Mouse (Mus musculus) lung, postnatal 0 days (tissue): ENCODE measurements around the gene Scmh1. TPM values are rescaled to one million over a fixed set of nuclear protein-coding genes. Genes with fewer than 3 reads are reported as not detected.
A peak's percentile ranks its signal among the peaks of the same experiment; 100 is the strongest.

Experiments used
- ATAC-seq: fragments of 200-750 bp; cut with Nextera tagmentation; 2 replicates; pipeline ENCODE4 v1.8.0; 2017; ENCODE audit warnings: moderate library complexity
- DNase-seq: peaks from one replicate; pipeline ENCODE4 v3.0.0-alpha.2; 2016; ENCODE audit warnings: low spot score
- H3K27ac ChIP-seq: fragments of 300-500 bp; sonication (generic); 2 replicates; pipeline ENCODE4 v1.5.1; 2014; ENCODE audit warnings: antibody characterized with exemption, mild to moderate bottlenecking, low read length, mixed read lengths
- H3K27me3 ChIP-seq: fragments of 300-500 bp; sonication (generic); replicated peaks from 2 replicates; pipeline ENCODE4 v1.6.1; 2014; ENCODE audit warnings: low read length, mixed read lengths; ENCODE audit not compliant: insufficient read depth
- H3K36me3 ChIP-seq: fragments of 300-500 bp; sonication (generic); 2 replicates; pipeline ENCODE4 v1.6.1; 2014; ENCODE audit warnings: low read length, mixed read lengths; ENCODE audit not compliant: insufficient read depth
- H3K4me1 ChIP-seq: fragments of 300-500 bp; sonication (generic); 2 replicates; pipeline ENCODE4 v1.6.1; 2014; ENCODE audit warnings: antibody characterized with exemption, low read depth, low read length, mixed read lengths; ENCODE audit not compliant: insufficient read depth
- H3K4me2 ChIP-seq: fragments of 300-500 bp; sonication (generic); replicated peaks from 2 replicates; pipeline ENCODE4 v1.6.1; 2014; ENCODE audit warnings: low read depth, mild to moderate bottlenecking, low read length, moderate library complexity, mixed read lengths
- H3K4me3 ChIP-seq: fragments of 300-500 bp; sonication (generic); 2 replicates; pipeline ENCODE4 v1.5.1; 2014; ENCODE audit warnings: low read depth, low read length
- H3K9ac ChIP-seq: fragments of 300-500 bp; sonication (generic); replicated peaks from 2 replicates; pipeline ENCODE4 v1.6.1; 2014; ENCODE audit warnings: low read depth, mild to moderate bottlenecking
- H3K9me3 ChIP-seq: fragments of 300-500 bp; sonication (generic); 2 replicates; pipeline ENCODE4 v1.6.1; 2016; ENCODE audit warnings: low read length, mixed read lengths
- CTCF ChIP-seq: IDR thresholded peaks from 2 replicates; pipeline ENCODE4 v1.5.1; 2016; ENCODE audit warnings: antibody characterized with exemption, mild to moderate bottlenecking
- EP300 ChIP-seq: IDR thresholded peaks from 2 replicates; pipeline ENCODE4 v1.6.1; 2016; ENCODE audit warnings: antibody characterized with exemption, mild to moderate bottlenecking, control low read depth
- WGBS: fragments of 180-500 bp; shearing (Covaris S2); extraction: QIAGEN DNeasy Blood & Tissue Kit; methylation state at CpG from one replicate; pipeline ENCODE4 v1.1.7; 2014; 5-methylcytosine and 5-hydroxymethylcytosine counted together
- polyA plus RNA-seq: library from polyadenylated mRNA; unstranded; fragments of >200 nt; fragmentation: Nextera tagmentation; extraction: Ambion mirVana; gene quantifications from 2 replicates; pipeline ENCODE4 v1.2.1, GENCODE M21; 2015

Gene Scmh1
- polyA plus RNA-seq, 1 experiment from 2014 or later, result 26.1 TPM

- H3K9ac ChIP-seq, result no peak overlapping the region
- H3K4me3 ChIP-seq, result no peak overlapping the region
- H3K36me3 ChIP-seq, result peaks cover 12% of the 10 kb centered on the region
- WGBS, result 61% methylated on average over 4 of the region's 4 CpGs
- ATAC-seq (peak; percentile 66), DNase-seq (peak; percentile 68)
- H3K27me3 ChIP-seq, result no peaks in the 10 kb centered on the region
- H3K9me3 ChIP-seq, result no peaks in the 10 kb centered on the region
- TF ChIP-seq CTCF, result no peak
- peak; percentile 49; the same call in 1 of the 2 replicates for TF ChIP-seq EP300
- peak overlapping the region; percentile 70 for H3K27ac ChIP-seq
- no peak overlapping the region for H3K4me2 ChIP-seq
- no peaks in the 10 kb centered on the region; the same call in 1 of the 2 replicates for H3K4me1 ChIP-seq
Observed at GRCm38 (mm10) chr4:120517335-120517734, 112.3 kb downstream of the Scmh1 start.

DNA sequence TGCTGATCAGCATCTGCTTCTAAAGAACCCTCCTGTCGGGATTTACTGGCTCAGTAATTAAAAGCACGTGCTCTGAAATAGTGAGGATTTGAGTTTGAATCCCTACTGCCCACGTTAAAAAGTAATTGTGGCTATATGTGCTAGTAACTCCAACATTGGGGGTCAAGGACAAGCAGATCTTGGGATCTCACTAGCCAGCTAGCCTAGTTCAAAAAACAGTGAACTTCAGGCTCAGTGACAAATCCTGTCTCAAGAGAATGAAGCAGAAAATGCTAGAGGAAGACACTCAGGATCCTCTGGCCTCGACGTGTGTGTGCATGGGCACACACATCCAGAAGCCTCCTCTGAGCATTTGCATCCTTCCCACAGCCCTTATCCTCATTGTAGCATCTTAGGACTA lies 116.7 kb downstream of the Scmh1 start:
- Histone ChIP-seq H3K27me3 (no peaks in the 10 kb centered on the region), H3K27ac (no peak overlapping the region)
- no peak for ATAC-seq

DNA sequence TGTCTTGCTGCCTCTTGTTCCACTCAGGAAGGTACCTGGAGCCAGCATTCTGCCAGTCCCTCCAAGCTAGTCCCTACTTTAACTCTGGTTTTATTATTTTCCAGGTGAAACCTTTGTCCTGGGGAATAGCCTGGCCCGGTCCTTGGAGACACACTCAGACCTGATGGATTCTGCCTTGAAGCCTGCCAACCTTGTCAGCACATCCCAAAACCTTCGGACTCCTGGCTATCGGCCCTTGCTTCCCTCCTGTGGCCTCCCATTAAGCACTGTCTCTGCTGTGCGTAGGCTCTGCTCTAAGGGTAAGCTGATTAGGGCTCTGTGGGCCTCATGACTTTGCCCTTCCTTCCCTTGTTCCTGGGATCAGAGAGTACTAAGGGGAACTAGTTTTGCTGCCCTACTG lies 117.3 kb downstream of the Scmh1 start:
- Histone ChIP-seq H3K4me1 (no peaks in the 10 kb centered on the region), H3K36me3 (peaks cover 52% of the 10 kb centered on the region), H3K9ac (no peak overlapping the region), H3K27me3 (no peaks in the 10 kb centered on the region), H3K4me3 (no peak overlapping the region), H3K9me3 (no peaks in the 10 kb centered on the region), H3K27ac (no peak overlapping the region), H3K4me2 (no peak overlapping the region)
- WGBS, result 92% methylated on average over 4 of the region's 4 CpGs
- DNase-seq, result no peak
- no peak for TF ChIP-seq CTCF
- TF ChIP-seq EP300, result no peak
- no peak for ATAC-seq

More for the DNA sequence above, 116.7 kb downstream of the Scmh1 start:
- no peak for DNase-seq
- Histone ChIP-seq H3K4me2 (no peak overlapping the region), H3K9me3 (no peaks in the 10 kb centered on the region), H3K4me1 (no peaks in the 10 kb centered on the region; the same call in 1 of the 2 replicates), H3K9ac (no peak overlapping the region), H3K4me3 (no peak overlapping the region), H3K36me3 (peaks cover 50% of the 10 kb centered on the region)
- TF ChIP-seq CTCF (no peak), EP300 (no peak)
- 89% methylated on average over 5 of the region's 5 CpGs for WGBS

GRCm38 (mm10) chr4:120523092-120523491 lies 118.0 kb downstream of the Scmh1 start:
- Histone ChIP-seq H3K9me3 (no peaks in the 10 kb centered on the region), H3K27ac (no peak overlapping the region), H3K9ac (no peak overlapping the region), H3K4me1 (no peaks in the 10 kb centered on the region), H3K36me3 (peaks cover 52% of the 10 kb centered on the region), H3K4me3 (no peak overlapping the region), H3K27me3 (no peaks in the 10 kb centered on the region), H3K4me2 (no peak overlapping the region)
- DNase-seq, result no peak
- WGBS, result 89% methylated on average over 3 of the region's 3 CpGs
- no peak for ATAC-seq
- TF ChIP-seq CTCF (no peak), EP300 (no peak)

DNA sequence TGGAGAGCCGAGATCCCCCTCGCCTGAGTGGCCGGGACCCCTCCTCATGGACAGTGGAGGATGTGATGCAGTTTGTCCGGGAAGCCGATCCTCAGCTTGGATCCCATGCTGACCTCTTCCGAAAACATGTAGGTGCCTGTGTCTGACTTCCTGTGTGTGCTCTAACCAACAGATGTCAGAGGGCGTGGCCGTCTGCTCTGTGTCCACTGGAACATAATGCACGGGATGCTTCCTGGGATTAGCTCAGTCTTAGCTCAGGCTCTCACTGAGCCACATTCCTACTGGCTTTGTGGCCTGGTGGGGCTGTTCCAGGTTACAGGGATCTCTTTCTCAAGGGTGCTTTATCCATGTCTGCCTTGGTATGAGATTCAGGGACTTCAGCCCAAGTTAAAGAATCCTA lies 123.1 kb downstream of the Scmh1 start:
- DNase-seq, result no peak
- H3K9me3 ChIP-seq, result no peaks in the 10 kb centered on the region
- 80% methylated on average over 9 of the region's 9 CpGs for WGBS
- TF ChIP-seq EP300, result no peak
- TF ChIP-seq CTCF, result no peak
- H3K27me3 ChIP-seq, result no peaks in the 10 kb centered on the region
- H3K27ac ChIP-seq, result no peak overlapping the region
- H3K4me1 ChIP-seq, result no peaks in the 10 kb centered on the region
- no peak for ATAC-seq
- no peak overlapping the region for H3K4me3 ChIP-seq
- H3K36me3 ChIP-seq, result peaks cover 59% of the 10 kb centered on the region
- no peak overlapping the region for H3K9ac ChIP-seq
- H3K4me2 ChIP-seq, result no peak overlapping the region

- Histone ChIP-seq H3K27ac (no peak within 1 kb of the TSS), H3K9me3 (no peaks in the 10 kb centered on the region), H3K4me1 (no peaks in the 10 kb centered on the region), H3K4me3 (no peak within 1 kb of the TSS), H3K9ac (no peak within 1 kb of the TSS), H3K36me3 (peaks cover 24% of the 10 kb centered on the region; the same call in 1 of the 2 replicates), H3K4me2 (no peak within 1 kb of the TSS), H3K27me3 (no peaks in the 10 kb centered on the region)
- no peak for ATAC-seq
- TF ChIP-seq EP300, result no peak
- no peak for TF ChIP-seq CTCF
- no peak for DNase-seq
- 81% methylated on average over 6 of the region's 6 CpGs for WGBS
Observed at GRCm38 (mm10) chr4:120531986-120532385, 126.9 kb downstream of the Scmh1 start, which contains the start of gene Slfnl1. Slfnl1 (plus strand) TSS chr4:120532231.

DNA sequence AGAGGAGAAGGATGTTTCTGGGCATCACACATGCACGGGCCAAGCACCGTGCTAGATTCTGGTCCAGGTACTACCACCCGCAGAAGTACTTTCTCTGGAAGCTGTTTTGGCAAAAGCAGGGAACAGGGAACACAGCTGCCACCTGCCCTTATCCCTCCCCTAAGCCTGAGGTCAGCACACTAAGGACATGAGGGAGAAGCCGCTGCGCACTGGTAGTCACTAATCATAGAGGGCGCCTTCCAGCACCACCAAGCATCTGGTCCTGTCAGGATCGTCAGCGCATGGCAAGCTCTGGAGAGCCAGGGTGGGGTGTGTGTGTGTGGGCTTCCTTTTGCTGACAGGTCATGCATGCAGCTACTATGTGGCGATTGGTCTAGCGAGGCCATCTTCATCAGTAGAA lies 133.6 kb downstream of the Scmh1 start:
- H3K9me3 ChIP-seq, result no peaks in the 10 kb centered on the region
- TF ChIP-seq CTCF (no peak), EP300 (no peak)
- no peak overlapping the region for H3K9ac ChIP-seq
- DNase-seq (no peak), ATAC-seq (no peak)
- H3K36me3 ChIP-seq, result peaks cover 22% of the 10 kb centered on the region
- no peak overlapping the region for H3K4me2 ChIP-seq
- H3K27me3 ChIP-seq, result no peaks in the 10 kb centered on the region
- H3K4me3 ChIP-seq, result no peak overlapping the region
- no peaks in the 10 kb centered on the region for H3K4me1 ChIP-seq
- H3K27ac ChIP-seq, result no peak overlapping the region
- WGBS, result 94% methylated on average over 10 of the region's 10 CpGs
